8 mouse cellular contexts compared by ENCODE assay signal in genomic region chr8:72680133-72680532, GRCm38 (mm10). TPM values are rescaled to one million over a fixed set of nuclear protein-coding genes. Genes with fewer than 3 reads are reported as not detected.
A peak's percentile ranks its signal among the peaks of the same experiment; 100 is the strongest.
DNase-seq lines count a peak whose midpoint lies in the region; ATAC-seq lines count a peak whose summit lies in the region.

No protein-coding gene starts in this region.

- H3K4me3 ChIP-seq in heart, embryonic 16.5 days (ENCODE audit: low read length): no peak overlapping the region
- H3K4me3 ChIP-seq in heart, embryonic 12.5 days: no peak overlapping the region
- H3K4me3 ChIP-seq in forebrain, embryonic 15.5 days: no peak overlapping the region

- H3K4me2 ChIP-seq in heart, embryonic 16.5 days (ENCODE audit: low read depth, low read length): no peak overlapping the region
- no peak overlapping the region for H3K4me2 ChIP-seq in heart, embryonic 12.5 days
- H3K4me2 ChIP-seq in forebrain, embryonic 15.5 days (replicated peaks): no peak overlapping the region

- intact Hi-C loops in left cerebral cortex, postnatal 14 days (cut with DNase I): loop anchor here (2.0 kb wide), 1 partner anchor 67 kb away; no protein-coding TSS in a partner anchor

- no peaks in the 10 kb centered on the region for H3K9me3 ChIP-seq in heart, embryonic 16.5 days (replicated peaks; ENCODE audit: control insufficient read depth, low read length)
- no peaks in the 10 kb centered on the region for H3K9me3 ChIP-seq in heart, embryonic 12.5 days (replicated peaks)
- H3K9me3 ChIP-seq in forebrain, embryonic 15.5 days: no peaks in the 10 kb centered on the region

- ATAC-seq in heart, embryonic 16.5 days (replicated peaks; ENCODE audit: extremely low read depth, insufficient read depth, low FRiP score): 0 out of 2 replicates have a peak, but pooled peaks have one; percentile 20
- ATAC-seq in heart, embryonic 12.5 days (ENCODE audit: insufficient number of reproducible peaks, low FRiP score): no peak
- ATAC-seq in forebrain, embryonic 15.5 days (replicated peaks): peak; percentile 63; the same call in 1 of the 2 replicates

- DNase-seq in cerebellum, adult 11 months: peak; percentile 37
- DNase-seq in induced T-regulatory cell, adult 2 months (ENCODE audit: low read depth): peak; percentile 67
- peak; percentile 88 to 90 for DNase-seq in left cerebral cortex, postnatal 14 days (ENCODE audit: low spot score in 2 of 2)
- peak; percentile 75 for DNase-seq in naive thymus-derived CD4-positive, alpha-beta T cell, adult 2 months (ENCODE audit: low read depth)
- peak; percentile 60 for DNase-seq in splenic B cell, adult 2 months (ENCODE audit: low read depth, low spot score)

- H3K27me3 ChIP-seq in heart, embryonic 16.5 days (ENCODE audit: control insufficient read depth, insufficient read depth, low read length): no peaks in the 10 kb centered on the region
- H3K27me3 ChIP-seq in heart, embryonic 12.5 days (replicated peaks): peaks cover 3% of the 10 kb centered on the region; the same call in 1 of the 2 replicates
- H3K27me3 ChIP-seq in forebrain, embryonic 15.5 days: no peaks in the 10 kb centered on the region
- no peaks in the 10 kb centered on the region for H3K27me3 ChIP-seq in splenic B cell, adult 2 months (ENCODE audit: control insufficient read depth, insufficient read depth, low read length, poor library complexity, severe bottlenecking)

- no peaks in the 10 kb centered on the region for H3K4me1 ChIP-seq in heart, embryonic 16.5 days (ENCODE audit: control insufficient read depth, insufficient read depth, low read length)
- peaks cover 4% of the 10 kb centered on the region; the same call in 1 of the 2 replicates for H3K4me1 ChIP-seq in heart, embryonic 12.5 days (replicated peaks)
- no peaks in the 10 kb centered on the region for H3K4me1 ChIP-seq in forebrain, embryonic 15.5 days

- no peak overlapping the region for H3K27ac ChIP-seq in heart, embryonic 16.5 days (ENCODE audit: low read length)
- H3K27ac ChIP-seq in heart, embryonic 12.5 days (ENCODE audit: poor library complexity, severe bottlenecking): no peak overlapping the region
- H3K27ac ChIP-seq in forebrain, embryonic 15.5 days (replicated peaks): no peak overlapping the region

- no peaks in the 10 kb centered on the region for H3K36me3 ChIP-seq in heart, embryonic 16.5 days (ENCODE audit: control insufficient read depth, insufficient read depth)
- no peaks in the 10 kb centered on the region for H3K36me3 ChIP-seq in heart, embryonic 12.5 days
- H3K36me3 ChIP-seq in forebrain, embryonic 15.5 days: no peaks in the 10 kb centered on the region
- no peaks in the 10 kb centered on the region for H3K36me3 ChIP-seq in splenic B cell, adult 2 months (ENCODE audit: control insufficient read depth, insufficient read depth, low read length, poor library complexity, severe bottlenecking)

- H3K9ac ChIP-seq in heart, embryonic 16.5 days (ENCODE audit: low read length): no peak overlapping the region
- H3K9ac ChIP-seq in heart, embryonic 12.5 days: no peak overlapping the region
- H3K9ac ChIP-seq in forebrain, embryonic 15.5 days (replicated peaks): no peak overlapping the region

- 7% methylated on average over 3 of the region's 3 CpGs for WGBS in heart, embryonic 16.5 days
- 8% methylated on average over 3 of the region's 3 CpGs for WGBS in heart, embryonic 12.5 days
- WGBS in forebrain, embryonic 15.5 days: 9% methylated on average over 3 of the region's 3 CpGs

RNA-seq across cellular contexts. Expression of gene Nwd1, which starts 33.6 kb away (rescaled TPM):
- 0.38 and 0.40 TPM in 2 replicates for polyA plus RNA-seq in heart, embryonic 16.5 days (2015; fragmentation: Nextera tagmentation; extraction: Ambion mirVana)
- 0.13 and 0.15 TPM in 2 replicates for polyA plus RNA-seq in heart, embryonic 12.5 days (2016; fragmentation: Nextera tagmentation; extraction: Ambion mirVana)
- 1.6 and 2.1 TPM in 2 replicates for polyA plus RNA-seq in forebrain, embryonic 15.5 days (2015; fragmentation: Nextera tagmentation; extraction: Ambion mirVana)
- total RNA-seq in left cerebral cortex, postnatal 14 days (2021): 10 to 100 TPM; 33.7 to 36.7 TPM

RNA-seq across cellular contexts. Expression of gene Sin3b, which starts 43.0 kb away (rescaled TPM):
- 160 and 166 TPM in 2 replicates for polyA plus RNA-seq in heart, embryonic 16.5 days (2015; fragmentation: Nextera tagmentation; extraction: Ambion mirVana)
- 147 and 151 TPM in 2 replicates for polyA plus RNA-seq in heart, embryonic 12.5 days (2016; fragmentation: Nextera tagmentation; extraction: Ambion mirVana)
- 196 and 197 TPM in 2 replicates for polyA plus RNA-seq in forebrain, embryonic 15.5 days (2015; fragmentation: Nextera tagmentation; extraction: Ambion mirVana)
- total RNA-seq in left cerebral cortex, postnatal 14 days (2021): 100 to 1,000 TPM; 139 to 152 TPM

Comparison
In these comparisons a context has a peak if more than half of its experiments do, and no peak if none do; other contexts are left out.
1. DNase-seq: peak in every context shown above with its lines; median percentile 89 in left cerebral cortex, postnatal 14 days; 75 in naive thymus-derived CD4-positive, alpha-beta T cell, adult 2 months; 67 in induced T-regulatory cell, adult 2 months; 60 in splenic B cell, adult 2 months; 37 in cerebellum, adult 11 months.